Mouse (Mus musculus): ENCODE measurements around the gene Bcar3.
"Not testable (repeated sequence)": the region's sequence is repeated elsewhere in the genome, so short reads cannot be mapped to it uniquely, and the experiment has no call there.

Gene Bcar3

GRCm38 (mm10) chr3:122386444-122386843, 92.5 kb downstream of the Bcar3 start:
- no peak for DNase-seq (ENCODE audit: low spot score)

GRCm38 (mm10) chr3:122387771-122388170, 93.8 kb downstream of the Bcar3 start:
- no peak for DNase-seq (ENCODE audit: low spot score)

GRCm38 (mm10) chr3:122389972-122390371, 96.0 kb downstream of the Bcar3 start:
- no peak for DNase-seq (ENCODE audit: low spot score)

- DNase-seq (ENCODE audit: low spot score), result no peak
These were observed 97.2 kb downstream of the Bcar3 start for GRCm38 (mm10) chr3:122391098-122391497.

GRCm38 (mm10) chr3:122391816-122392215, 97.9 kb downstream of the Bcar3 start:
- no peak for DNase-seq (ENCODE audit: low spot score)

GRCm38 (mm10) chr3:122393411-122393810, 99.5 kb downstream of the Bcar3 start:
- DNase-seq (ENCODE audit: low spot score), result not testable (repeated sequence)

- DNase-seq (ENCODE audit: low spot score), result no peak
These were observed 100.0 kb downstream of the Bcar3 start for GRCm38 (mm10) chr3:122393836-122394374.

- DNase-seq (ENCODE audit: low spot score), result no peak
These were observed 103.0 kb downstream of the Bcar3 start for GRCm38 (mm10) chr3:122396957-122397356.

- no peak for DNase-seq (ENCODE audit: low spot score)
These were observed 103.5 kb downstream of the Bcar3 start for GRCm38 (mm10) chr3:122397401-122397800.

GRCm38 (mm10) chr3:122401011-122401410, 107.1 kb downstream of the Bcar3 start:
- DNase-seq (ENCODE audit: low spot score), result no peak

GRCm38 (mm10) chr3:122402143-122402542, 108.2 kb downstream of the Bcar3 start:
- no peak for DNase-seq (ENCODE audit: low spot score)

- DNase-seq (ENCODE audit: low spot score), result peak; percentile 27
These were observed 110.1 kb downstream of the Bcar3 start for GRCm38 (mm10) chr3:122403860-122404557.

- DNase-seq (ENCODE audit: low spot score), result no peak
These were observed 111.4 kb downstream of the Bcar3 start for GRCm38 (mm10) chr3:122405203-122405956.

- DNase-seq (ENCODE audit: low spot score), result peak; percentile 37
These were observed 112.5 kb downstream of the Bcar3 start for GRCm38 (mm10) chr3:122406416-122406815.

GRCm38 (mm10) chr3:122407757-122408156, 113.8 kb downstream of the Bcar3 start:
- no peak for DNase-seq (ENCODE audit: low spot score)

GRCm38 (mm10) chr3:122408798-122409311, 114.9 kb downstream of the Bcar3 start:
- no peak for DNase-seq (ENCODE audit: low spot score)

- DNase-seq (ENCODE audit: low spot score), result no peak
These were observed 117.7 kb downstream of the Bcar3 start for GRCm38 (mm10) chr3:122411590-122411989.

- no peak for DNase-seq (ENCODE audit: low spot score)
These were observed 120.0 kb downstream of the Bcar3 start for GRCm38 (mm10) chr3:122413729-122414561.

- no peak for DNase-seq (ENCODE audit: low spot score)
These were observed 120.9 kb downstream of the Bcar3 start for GRCm38 (mm10) chr3:122414868-122415267.

- DNase-seq (ENCODE audit: low spot score), result no peak
These were observed 123.5 kb downstream of the Bcar3 start for GRCm38 (mm10) chr3:122417466-122417865.

GRCm38 (mm10) chr3:122418564-122419274, 124.8 kb downstream of the Bcar3 start:
- DNase-seq (ENCODE audit: low spot score), result no peak

Data from spleen, adult 12 weeks (tissue).